Mouse (Mus musculus): ENCODE measurements around the gene Slc25a10. TPM values are rescaled to one million over a fixed set of nuclear protein-coding genes. Genes with fewer than 3 reads are reported as not detected.

Slc25a10 gene
- polyA plus RNA-seq, 1 experiment from 2014 or later, result 69.4 TPM

DNA sequence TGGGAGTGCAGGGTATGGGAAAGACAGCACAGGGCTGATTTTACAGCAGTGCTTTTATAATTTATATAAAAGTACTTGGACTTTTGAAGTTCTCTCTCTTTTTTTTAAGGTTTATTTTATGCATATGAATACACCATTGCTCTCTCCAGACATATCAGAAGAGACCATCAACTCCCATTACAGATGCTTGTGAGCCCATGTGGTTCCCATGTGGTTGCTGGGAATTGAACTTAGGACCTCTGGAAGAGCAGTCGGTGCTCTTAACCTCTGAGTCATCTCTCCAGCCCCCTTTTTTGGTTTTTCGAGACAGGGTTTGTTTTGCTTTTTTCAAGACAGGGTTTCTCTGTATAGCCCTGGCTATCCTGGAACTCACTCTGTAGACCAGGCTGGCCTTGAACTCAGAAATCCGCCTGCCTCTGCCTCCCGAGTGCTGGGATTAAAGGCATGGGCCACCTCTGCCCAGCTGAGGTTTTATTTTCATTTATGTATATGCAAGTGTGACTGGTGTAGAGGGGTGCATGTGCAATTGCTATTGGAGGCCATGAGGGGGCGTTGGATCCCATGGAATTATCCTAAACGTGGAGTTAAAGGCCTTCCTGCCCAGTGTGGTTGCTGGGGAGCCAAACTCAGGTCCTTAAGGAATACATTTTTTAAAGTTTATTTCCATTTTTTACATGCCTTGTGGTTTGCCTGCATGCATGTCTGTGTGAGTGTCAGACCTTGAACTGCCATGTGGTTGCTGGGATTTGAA, 32.6 kb upstream of the Slc25a10 start:
- no peak for DNase-seq (ENCODE audit: low spot score)
- Histone ChIP-seq H3K27ac (replicated peaks) (peak overlapping the region; percentile 93), H3K4me1 (peaks cover 28% of the 10 kb centered on the region), H3K4me3 (peak overlapping the region; percentile 94), H3K36me3 (replicated peaks) (peaks cover 60% of the 10 kb centered on the region), H3K27me3 (replicated peaks; ENCODE audit: low read depth, poor library complexity, severe bottlenecking) (no peaks in the 10 kb centered on the region), H3K9me3 (no peaks in the 10 kb centered on the region)
- 63% methylated on average over 6 of the region's 6 CpGs for WGBS

DNA sequence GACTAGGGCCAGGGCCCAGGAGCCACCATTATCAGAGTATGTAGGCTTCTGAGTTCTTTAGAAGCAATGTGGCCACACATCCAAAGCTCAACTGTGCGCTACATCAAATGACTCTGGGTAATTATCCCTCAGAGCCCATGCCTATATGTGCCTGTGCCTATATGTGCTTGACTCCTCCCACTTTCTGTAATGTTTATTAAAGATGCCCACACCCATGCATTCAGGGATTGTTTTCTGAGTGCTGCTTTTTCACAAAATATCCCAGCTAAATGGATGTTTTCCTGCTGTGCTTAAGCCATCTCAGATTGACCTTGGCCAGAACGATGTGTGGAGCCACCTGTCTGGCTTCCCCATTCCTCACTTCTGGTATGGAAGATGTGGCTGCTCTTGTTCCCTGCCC, 28.1 kb upstream of the Slc25a10 start:
- 92% methylated on average over 2 of the region's 2 CpGs for WGBS
- peaks cover 33% of the 10 kb centered on the region for H3K4me1 ChIP-seq
- no peak for DNase-seq (ENCODE audit: low spot score)
- no peak overlapping the region for H3K27ac ChIP-seq (replicated peaks)
- H3K9me3 ChIP-seq, result no peaks in the 10 kb centered on the region
- H3K27me3 ChIP-seq (replicated peaks; ENCODE audit: low read depth, poor library complexity, severe bottlenecking), result no peaks in the 10 kb centered on the region
- peaks cover 72% of the 10 kb centered on the region for H3K36me3 ChIP-seq (replicated peaks)
- no peak overlapping the region for H3K4me3 ChIP-seq

DNA sequence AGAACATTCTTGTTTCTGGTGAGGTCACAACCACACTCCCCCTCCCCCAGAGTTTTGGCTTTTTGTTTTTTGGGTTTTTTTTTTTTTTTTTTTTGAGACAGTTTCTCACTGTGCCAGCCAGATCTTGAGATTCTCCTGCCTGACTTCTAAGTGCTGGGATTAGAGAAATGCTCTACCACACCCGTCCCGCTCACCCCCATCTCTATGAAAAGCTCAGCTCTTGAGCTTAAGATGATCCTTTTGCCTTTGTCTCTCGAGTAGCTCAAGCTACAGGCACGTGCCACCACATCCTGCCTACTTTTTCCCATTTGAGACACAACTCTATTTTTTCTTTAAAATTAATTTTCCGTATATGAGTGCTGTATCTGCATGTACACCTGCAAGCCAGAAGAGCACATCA, 27.3 kb upstream of the Slc25a10 start:
- no peaks in the 10 kb centered on the region for H3K9me3 ChIP-seq
- no peak for DNase-seq (ENCODE audit: low spot score)
- H3K4me1 ChIP-seq, result peaks cover 29% of the 10 kb centered on the region
- H3K27me3 ChIP-seq (replicated peaks; ENCODE audit: low read depth, poor library complexity, severe bottlenecking), result no peaks in the 10 kb centered on the region
- WGBS, result 85% methylated on average over 5 of the region's 5 CpGs
- H3K4me3 ChIP-seq, result no peak overlapping the region
- no peak overlapping the region for H3K27ac ChIP-seq (replicated peaks)
- H3K36me3 ChIP-seq (replicated peaks), result peaks cover 69% of the 10 kb centered on the region

DNA sequence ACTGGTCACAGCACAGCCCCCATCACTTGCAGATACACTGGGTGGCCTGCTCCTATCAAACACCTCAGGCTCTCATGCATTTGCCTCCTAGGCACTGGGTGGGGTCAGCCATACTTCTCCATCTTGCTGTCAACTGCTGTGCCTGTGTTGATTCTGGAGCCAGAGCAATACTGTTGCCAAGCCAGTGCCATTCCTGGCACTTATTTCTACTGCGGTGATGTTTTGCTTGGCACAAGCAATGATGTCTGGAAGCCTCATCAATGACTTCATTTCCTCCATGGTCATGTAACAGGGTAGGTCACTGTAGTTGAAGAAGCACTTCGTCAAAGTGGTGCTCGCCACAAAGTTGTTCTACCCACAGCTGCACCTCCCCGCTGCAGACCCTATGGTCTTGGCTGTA, 26.1 kb upstream of the Slc25a10 start:
- peak overlapping the region; percentile 98; the same call in 1 of the 2 replicates for H3K4me3 ChIP-seq
- H3K27me3 ChIP-seq (replicated peaks; ENCODE audit: low read depth, poor library complexity, severe bottlenecking), result no peaks in the 10 kb centered on the region
- peaks cover 70% of the 10 kb centered on the region for H3K36me3 ChIP-seq (replicated peaks)
- DNase-seq (ENCODE audit: low spot score), result no peak
- WGBS, result 95% methylated on average over 4 of the region's 4 CpGs
- H3K9me3 ChIP-seq, result no peaks in the 10 kb centered on the region
- H3K4me1 ChIP-seq, result peaks cover 27% of the 10 kb centered on the region
- no peak overlapping the region for H3K27ac ChIP-seq (replicated peaks)

DNA sequence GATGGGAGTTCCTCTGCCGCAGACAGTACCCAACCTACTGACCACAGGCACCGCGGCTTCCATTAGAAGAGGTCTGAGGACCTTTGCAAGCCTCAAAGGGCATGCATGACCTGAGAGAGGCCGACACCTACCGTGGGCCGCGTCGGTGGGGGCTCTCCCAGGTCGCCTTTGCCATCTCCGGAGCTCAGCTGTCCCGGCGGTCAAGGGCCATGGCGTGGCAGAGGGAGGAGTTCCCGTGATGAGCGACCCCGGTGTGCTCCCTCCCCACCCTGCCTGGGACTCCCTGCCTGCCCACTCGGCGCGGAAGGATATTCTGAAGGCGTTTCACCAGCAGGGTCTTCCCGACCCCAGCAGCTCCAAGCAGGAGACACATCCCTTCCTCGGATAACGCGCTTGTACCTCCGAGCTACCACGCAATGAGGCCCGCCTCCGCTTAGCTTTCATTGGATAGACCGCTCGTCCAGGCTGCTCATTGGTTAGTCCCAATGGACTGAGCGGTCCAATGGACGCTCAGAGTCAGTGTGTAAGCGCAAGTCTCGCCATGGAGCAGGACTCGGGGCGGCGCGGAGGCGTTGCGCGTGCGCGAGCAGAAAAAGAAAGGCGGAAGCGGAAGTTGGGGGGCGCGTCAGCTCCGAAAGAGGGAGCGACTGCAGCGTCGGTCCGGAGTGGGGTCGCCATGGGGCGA, 24.4 kb upstream of the Slc25a10 start, which contains the start of gene Arl16:
Gene Arl16, minus strand, starts transcription at position 557 of the 685 bp plus-strand sequence.
- Histone ChIP-seq H3K9me3 (no peaks in the 10 kb centered on the region), H3K27me3 (replicated peaks; ENCODE audit: low read depth, poor library complexity, severe bottlenecking) (no peaks in the 10 kb centered on the region), H3K4me3 (peak within 1 kb of the TSS; percentile 98), H3K36me3 (replicated peaks) (peaks cover 70% of the 10 kb centered on the region), H3K4me1 (peaks cover 27% of the 10 kb centered on the region), H3K27ac (replicated peaks) (peak within 1 kb of the TSS; percentile 87)
- peak; percentile 98 for DNase-seq (ENCODE audit: low spot score)
- under 1% methylated on average over 54 of the region's 54 CpGs for WGBS

DNA sequence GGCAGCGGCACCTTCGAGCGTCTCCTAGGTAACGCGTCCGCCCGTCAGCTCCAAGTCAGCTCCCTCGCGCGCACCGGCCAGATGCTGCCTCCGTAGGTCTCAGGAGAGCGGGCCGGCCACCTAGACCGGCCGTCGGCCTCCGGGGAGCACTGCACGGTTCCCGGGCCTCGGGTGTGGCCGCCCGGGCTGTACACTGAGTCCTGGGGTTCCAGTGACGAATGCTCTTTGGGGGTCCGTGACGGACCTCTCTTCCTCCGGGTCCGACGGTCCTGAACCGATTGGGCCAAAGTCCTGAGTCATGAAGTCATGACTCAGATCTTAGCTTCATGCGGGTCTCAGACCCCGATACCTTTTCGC, 23.9 kb upstream of the Slc25a10 start:
- no peak for DNase-seq (ENCODE audit: low spot score)
- Histone ChIP-seq H3K4me3 (peak overlapping the region; percentile 98), H3K9me3 (no peaks in the 10 kb centered on the region), H3K36me3 (replicated peaks) (peaks cover 70% of the 10 kb centered on the region), H3K27me3 (replicated peaks; ENCODE audit: low read depth, poor library complexity, severe bottlenecking) (no peaks in the 10 kb centered on the region), H3K4me1 (peaks cover 27% of the 10 kb centered on the region), H3K27ac (replicated peaks) (peak overlapping the region; percentile 87)
- WGBS, result 1% methylated on average over 33 of the region's 33 CpGs

DNA sequence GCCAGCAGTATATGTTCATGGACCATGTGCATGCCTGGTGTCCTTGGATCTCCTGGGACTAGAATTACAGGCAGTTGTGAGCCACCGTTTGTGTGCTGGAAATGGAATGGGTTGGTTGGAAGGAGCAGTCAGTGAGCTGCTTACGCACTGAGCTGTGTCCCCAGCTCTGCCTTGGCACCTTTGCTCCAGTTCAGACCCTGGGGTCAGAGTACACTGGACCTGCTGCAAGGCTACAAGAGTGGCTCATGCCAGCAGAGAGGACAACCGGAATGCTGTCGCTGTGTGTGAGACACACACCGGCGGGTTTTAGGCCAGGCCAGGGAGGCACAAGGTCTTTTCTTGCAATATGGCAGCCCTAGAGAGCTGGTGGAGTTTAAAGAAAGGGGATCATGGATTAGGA, 19.6 kb upstream of the Slc25a10 start:
- Histone ChIP-seq H3K27me3 (replicated peaks; ENCODE audit: low read depth, poor library complexity, severe bottlenecking) (no peaks in the 10 kb centered on the region), H3K27ac (replicated peaks) (no peak overlapping the region), H3K36me3 (replicated peaks) (peaks cover 79% of the 10 kb centered on the region), H3K9me3 (no peaks in the 10 kb centered on the region), H3K4me3 (no peak overlapping the region), H3K4me1 (peaks cover 11% of the 10 kb centered on the region)
- no peak for DNase-seq (ENCODE audit: low spot score)
- 97% methylated on average over 6 of the region's 6 CpGs for WGBS

DNA sequence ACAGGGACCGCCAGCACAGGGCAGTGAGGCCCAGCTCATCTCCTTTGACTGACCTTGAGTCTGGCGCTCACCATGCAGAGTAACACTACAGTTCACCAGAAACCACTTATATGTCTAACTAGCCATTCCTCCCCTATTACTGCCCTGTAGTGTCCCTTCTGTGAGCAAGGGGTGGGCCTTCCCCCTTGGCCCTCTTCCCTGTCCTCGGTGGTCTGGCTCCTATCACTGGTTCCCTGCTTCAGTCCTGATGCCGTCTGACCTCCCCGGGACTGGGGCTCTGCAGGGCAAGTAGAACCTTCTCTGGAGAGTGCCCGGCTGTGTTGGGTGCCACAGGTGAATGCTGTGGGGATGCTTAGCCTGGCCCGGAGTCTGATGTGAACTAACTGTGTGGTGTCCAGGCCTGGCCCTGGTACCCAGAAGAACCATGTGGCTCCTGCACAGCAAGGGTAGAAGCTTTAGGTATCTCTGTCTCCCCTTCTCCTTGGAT, 8.1 kb upstream of the Slc25a10 start:
- Histone ChIP-seq H3K4me3 (peak overlapping the region; percentile 100), H3K27me3 (replicated peaks; ENCODE audit: low read depth, poor library complexity, severe bottlenecking) (no peaks in the 10 kb centered on the region), H3K9me3 (no peaks in the 10 kb centered on the region), H3K36me3 (replicated peaks) (peaks cover 88% of the 10 kb centered on the region), H3K4me1 (peaks cover 23% of the 10 kb centered on the region), H3K27ac (replicated peaks) (peak overlapping the region; percentile 96)
- 89% methylated on average over 7 of the region's 7 CpGs for WGBS
- no peak for DNase-seq (ENCODE audit: low spot score)

DNA sequence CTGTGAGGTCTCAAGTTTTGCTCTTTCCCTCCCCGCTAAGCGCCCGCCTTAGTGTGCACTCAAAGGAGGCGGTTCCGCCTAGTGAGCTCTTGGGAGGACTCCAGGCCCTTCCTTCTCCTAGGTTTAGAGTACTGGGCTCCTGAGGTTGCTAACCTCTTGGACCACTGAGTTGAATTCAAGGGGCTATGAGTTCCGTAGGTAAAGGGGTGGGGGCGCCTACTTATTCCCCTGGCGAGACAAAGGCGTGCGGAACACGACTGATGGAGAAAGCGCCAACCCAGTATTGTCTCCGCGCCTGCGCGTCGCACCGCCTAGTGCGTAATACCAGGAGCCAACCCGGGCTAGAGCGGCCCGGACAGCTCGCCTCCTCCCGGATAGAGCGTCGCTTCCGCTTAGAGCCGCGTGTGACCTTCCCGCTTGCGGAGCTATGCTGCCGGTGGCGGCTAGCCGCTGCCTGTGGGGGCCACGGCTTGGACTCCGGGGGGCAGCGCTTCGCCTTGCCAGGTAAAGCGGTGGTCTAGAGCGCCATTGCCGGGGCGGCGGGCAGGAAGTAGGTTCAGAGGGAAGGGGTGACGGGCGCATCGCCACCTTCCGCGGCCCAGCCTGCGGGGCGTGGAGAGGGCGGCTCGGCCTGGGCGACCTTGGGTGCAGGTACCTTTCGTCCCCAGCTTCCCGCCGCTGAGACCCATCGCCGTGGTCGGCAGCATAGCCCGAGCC, 7.2 kb upstream of the Slc25a10 start, which contains the start of gene Mrpl12:
Gene Mrpl12, plus strand, starts transcription at position 349 of the 717 bp plus-strand sequence.
- peaks cover 24% of the 10 kb centered on the region for H3K4me1 ChIP-seq
- 1% methylated on average over 60 of the region's 60 CpGs for WGBS
- peak within 1 kb of the TSS; percentile 96 for H3K27ac ChIP-seq (replicated peaks)
- peak within 1 kb of the TSS; percentile 100 for H3K4me3 ChIP-seq
- peaks cover 88% of the 10 kb centered on the region for H3K36me3 ChIP-seq (replicated peaks)
- DNase-seq (ENCODE audit: low spot score), result peak; percentile 94
- no peaks in the 10 kb centered on the region for H3K27me3 ChIP-seq (replicated peaks; ENCODE audit: low read depth, poor library complexity, severe bottlenecking)
- H3K9me3 ChIP-seq, result no peaks in the 10 kb centered on the region

DNA sequence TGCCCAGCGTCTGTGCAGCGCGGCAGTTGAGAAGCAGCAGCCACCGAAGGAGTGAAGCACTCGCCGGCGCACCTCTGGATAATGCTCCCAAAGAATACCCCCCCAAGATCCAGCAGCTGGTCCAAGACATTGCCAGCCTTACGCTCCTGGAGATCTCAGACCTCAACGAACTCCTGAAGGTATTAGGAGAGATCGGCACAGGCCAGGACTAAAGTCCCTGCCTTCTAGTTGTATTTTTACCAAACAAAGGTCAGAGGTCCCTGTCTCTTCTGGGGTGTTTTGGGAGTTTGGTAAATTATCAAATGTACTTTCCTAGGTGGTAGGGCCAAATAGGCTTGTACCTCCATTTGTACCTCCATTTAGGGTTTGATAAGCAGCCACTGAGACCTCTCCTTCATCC, 6.4 kb upstream of the Slc25a10 start:
- Histone ChIP-seq H3K9me3 (no peaks in the 10 kb centered on the region), H3K27me3 (replicated peaks; ENCODE audit: low read depth, poor library complexity, severe bottlenecking) (no peaks in the 10 kb centered on the region), H3K4me3 (peak overlapping the region; percentile 100), H3K4me1 (peaks cover 32% of the 10 kb centered on the region), H3K27ac (replicated peaks) (peak overlapping the region; percentile 96), H3K36me3 (replicated peaks) (peaks cover 88% of the 10 kb centered on the region)
- DNase-seq (ENCODE audit: low spot score), result no peak
- 9% methylated on average over 10 of the region's 10 CpGs for WGBS

DNA sequence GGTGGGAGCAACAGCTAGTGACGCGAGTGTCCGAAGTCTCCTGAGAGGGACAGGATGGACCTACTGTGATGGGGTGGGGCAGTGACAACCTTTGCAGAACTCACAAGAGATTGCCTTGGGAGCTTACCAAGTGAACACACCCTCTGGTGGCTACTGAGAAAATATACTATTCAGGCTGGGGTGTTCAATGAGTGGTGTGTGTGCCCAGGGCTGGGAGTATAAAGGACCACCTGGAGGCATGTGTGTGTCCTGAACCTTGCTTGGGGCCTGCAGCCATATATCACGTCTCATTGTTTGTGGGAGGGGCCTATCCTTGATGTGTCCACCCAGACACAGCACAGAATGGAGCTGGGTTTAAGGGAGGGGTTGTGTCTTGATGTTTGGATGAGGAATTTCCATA, 3.1 kb upstream of the Slc25a10 start:
- H3K27me3 ChIP-seq (replicated peaks; ENCODE audit: low read depth, poor library complexity, severe bottlenecking), result no peaks in the 10 kb centered on the region
- H3K4me1 ChIP-seq, result peaks cover 60% of the 10 kb centered on the region
- DNase-seq (ENCODE audit: low spot score), result no peak
- H3K4me3 ChIP-seq, result no peak overlapping the region
- peaks cover 60% of the 10 kb centered on the region for H3K36me3 ChIP-seq (replicated peaks)
- no peaks in the 10 kb centered on the region for H3K9me3 ChIP-seq
- WGBS, result 80% methylated on average over 4 of the region's 4 CpGs
- H3K27ac ChIP-seq (replicated peaks), result no peak overlapping the region

DNA sequence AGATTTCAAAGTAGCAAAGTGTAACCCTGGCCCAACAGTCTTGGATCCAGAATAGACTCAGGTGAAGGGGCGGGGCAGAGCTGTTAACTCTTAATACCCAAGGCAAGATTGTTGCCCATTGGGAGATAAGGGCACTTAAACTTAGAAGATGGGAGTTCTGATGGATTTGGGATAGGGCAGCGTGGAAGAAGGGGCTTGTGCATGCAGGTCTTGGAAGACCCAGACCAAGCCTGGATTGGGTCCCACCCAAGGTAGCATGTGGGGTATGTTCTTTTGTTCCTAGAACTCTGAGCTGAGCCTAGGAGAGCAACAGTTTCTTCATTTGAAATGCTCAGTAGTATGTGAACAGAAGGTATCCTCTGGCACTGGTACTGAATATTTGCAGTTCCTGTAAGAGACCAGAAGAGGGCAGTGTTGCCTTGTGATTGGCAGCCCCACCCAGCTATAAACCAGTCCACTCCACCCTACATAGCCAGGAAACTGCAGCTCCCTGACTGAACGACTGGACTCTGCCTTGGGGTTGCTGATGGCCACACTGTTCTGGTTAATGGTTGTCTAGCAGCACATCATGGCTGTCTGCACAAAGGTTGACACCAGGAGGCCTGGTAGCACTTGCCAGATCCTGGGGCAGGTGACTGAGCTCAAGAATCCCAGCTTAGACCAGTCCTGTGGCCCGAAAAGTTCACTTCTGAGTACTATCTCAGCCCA, 2.4 kb upstream of the Slc25a10 start:
- H3K27ac ChIP-seq (replicated peaks), result no peak overlapping the region; the same call in 1 of the 2 replicates
- peaks cover 59% of the 10 kb centered on the region for H3K4me1 ChIP-seq
- peak overlapping the region; percentile 4; the same call in 1 of the 2 replicates for H3K4me3 ChIP-seq
- peak; percentile 74 for DNase-seq (ENCODE audit: low spot score)
- no peaks in the 10 kb centered on the region for H3K9me3 ChIP-seq
- 65% methylated on average over 4 of the region's 4 CpGs for WGBS
- no peaks in the 10 kb centered on the region for H3K27me3 ChIP-seq (replicated peaks; ENCODE audit: low read depth, poor library complexity, severe bottlenecking)
- peaks cover 61% of the 10 kb centered on the region for H3K36me3 ChIP-seq (replicated peaks)

Measured in embryonic facial prominence, embryonic 10.5 days (tissue).